Mouse (Mus musculus) cerebellum, adult 8-10 months (tissue): ENCODE measurements at regions not wholly inside any gene's neighbourhood (a gene's known extent, or its start where the extent isn't known, plus 50 kb on each side); places are given as distances from the start of the nearest gene placed in this dataset.

Source experiments
- DNase-seq: peaks from one replicate; pipeline ENCODE4 v3.0.0; 2022

GRCm38 (mm10) chr11:25157861-25158245 lies 1052.7 kb downstream of the 5730522E02Rik start:
- no peak for DNase-seq

- no peak for DNase-seq
These were observed 1051.7 kb downstream of the 5730522E02Rik start for GRCm38 (mm10) chr11:25158884-25159283.

GRCm38 (mm10) chr11:25167939-25168338 lies 1042.6 kb downstream of the 5730522E02Rik start:
- no peak for DNase-seq

DNA sequence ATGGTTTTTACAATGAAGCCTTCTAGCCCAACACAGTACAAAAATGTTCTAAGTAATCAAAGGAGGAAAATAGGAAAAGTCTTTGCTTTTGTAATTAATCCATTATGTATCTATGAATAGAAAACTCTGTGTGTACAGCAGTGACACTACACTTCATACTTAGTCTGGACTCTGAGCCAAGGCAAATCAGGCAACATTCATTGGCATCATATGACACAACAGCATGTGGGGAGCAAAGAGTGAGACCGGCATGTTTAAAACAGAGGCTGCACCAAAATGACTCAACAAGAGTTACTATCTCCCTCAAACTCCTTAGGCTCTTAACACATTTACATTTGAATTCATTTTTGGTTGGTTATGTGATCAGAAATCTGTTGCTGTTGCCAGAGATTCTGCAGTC lies 1039.5 kb downstream of the 5730522E02Rik start:
- no peak for DNase-seq
